Mouse (Mus musculus): ENCODE measurements around the gene Olfr329-ps.
"Not testable (repeated sequence)": the region's sequence is repeated elsewhere in the genome, so short reads cannot be mapped to it uniquely, and the experiment has no call there.

Gene Olfr329-ps

GRCm38 (mm10) chr11:58546322-58546721 lies at the start of gene Olfr329-ps:
Olfr329-ps (minus strand) TSS chr11:58546422.
- no peak for DNase-seq (ENCODE audit: inconsistent age in 2 of 2, low spot score in 1 of 2)

- DNase-seq (ENCODE audit: inconsistent age in 2 of 2, low spot score in 1 of 2), result no peak
Measured at GRCm38 (mm10) chr11:58594814-58595213, 48.6 kb upstream of the Olfr329-ps start, which contains the start of gene Olfr324. Olfr324 (plus strand) TSS chr11:58595114.

- no peak for DNase-seq (ENCODE audit: inconsistent age in 2 of 2, low spot score in 1 of 2)
Measured at GRCm38 (mm10) chr11:58588620-58589250, 42.5 kb upstream of the Olfr329-ps start.

GRCm38 (mm10) chr11:58587898-58588348 lies 41.7 kb upstream of the Olfr329-ps start:
- DNase-seq (ENCODE audit: inconsistent age in 2 of 2, low spot score in 1 of 2), result peak; percentile 37 to 82

- DNase-seq (ENCODE audit: inconsistent age in 2 of 2, low spot score in 1 of 2), result no peak
Measured at GRCm38 (mm10) chr11:58578636-58579035, 32.4 kb upstream of the Olfr329-ps start.

- no peak for DNase-seq (ENCODE audit: inconsistent age in 2 of 2, low spot score in 1 of 2)
Measured at GRCm38 (mm10) chr11:58577430-58577829, 31.2 kb upstream of the Olfr329-ps start, which contains the start of gene Olfr325. Olfr325 (plus strand) TSS chr11:58577730.

- no peak for DNase-seq (ENCODE audit: inconsistent age in 2 of 2, low spot score in 1 of 2)
Measured at GRCm38 (mm10) chr11:58570405-58570804, 24.2 kb upstream of the Olfr329-ps start, which contains the start of gene Olfr224. Olfr224 (minus strand) TSS chr11:58570553.

- DNase-seq (ENCODE audit: inconsistent age in 2 of 2, low spot score in 1 of 2), result peak in 1 of 2 experiments; percentile 34
Measured at GRCm38 (mm10) chr11:58555536-58555935, 9.3 kb upstream of the Olfr329-ps start, which contains the start of gene Olfr328. Olfr328 (minus strand) TSS chr11:58555636.

GRCm38 (mm10) chr11:58534736-58535135 lies 11.5 kb downstream of the Olfr329-ps start, which contains the start of gene Olfr330:
Olfr330 (minus strand) TSS chr11:58534836.
- not testable (repeated sequence) for DNase-seq (ENCODE audit: inconsistent age in 2 of 2, low spot score in 1 of 2)

- DNase-seq (ENCODE audit: inconsistent age in 2 of 2, low spot score in 1 of 2), result peak; percentile 24 to 41
Measured at GRCm38 (mm10) chr11:58519756-58520155, 26.5 kb downstream of the Olfr329-ps start.

GRCm38 (mm10) chr11:58518916-58519315 lies 27.3 kb downstream of the Olfr329-ps start:
- peak; percentile 63 to 82 for DNase-seq (ENCODE audit: inconsistent age in 2 of 2, low spot score in 1 of 2)

GRCm38 (mm10) chr11:58509058-58509457 lies 37.2 kb downstream of the Olfr329-ps start:
- DNase-seq (ENCODE audit: inconsistent age in 2 of 2, low spot score in 1 of 2), result not testable (repeated sequence)

GRCm38 (mm10) chr11:58502472-58502871 lies 43.8 kb downstream of the Olfr329-ps start, which contains the start of gene Olfr331:
Olfr331 (minus strand) TSS chr11:58502572.
- DNase-seq (ENCODE audit: inconsistent age in 2 of 2, low spot score in 1 of 2), result not testable (repeated sequence)

- no peak for DNase-seq (ENCODE audit: inconsistent age in 2 of 2, low spot score in 1 of 2)
Measured at GRCm38 (mm10) chr11:58499290-58499689, 46.9 kb downstream of the Olfr329-ps start.

- no peak for DNase-seq (ENCODE audit: inconsistent age in 2 of 2, low spot score in 1 of 2)
Measured at GRCm38 (mm10) chr11:58498761-58499160, 47.5 kb downstream of the Olfr329-ps start.

GRCm38 (mm10) chr11:58492455-58492854 lies 53.8 kb downstream of the Olfr329-ps start, which contains the start of gene Olfr332:
Olfr332 (minus strand) TSS chr11:58492555.
- no peak for DNase-seq (ENCODE audit: inconsistent age in 2 of 2, low spot score in 1 of 2)

Data from adrenal gland, adult (tissue).